Mouse (Mus musculus) spleen, adult 2 months (tissue): ENCODE data around the gene Psmc1.

ENCODE experiments used
- CTCF ChIP-seq: fragments of 200-500 bp; IDR thresholded peaks from 2 replicates; pipeline ENCODE4 v1.5.1; 2011; ENCODE audit warnings: mild to moderate bottlenecking, inconsistent platforms; ENCODE audit not compliant: insufficient read depth, insufficient read length, insufficient replicate concordance; ENCODE audit errors: extremely low read depth
- POLR2A ChIP-seq: fragments of 200-500 bp; IDR thresholded peaks from 2 replicates; pipeline ENCODE4 v1.6.1; 2011; ENCODE audit warnings: low read depth, low read length, inconsistent platforms

GRCm38 (mm10) chr12:100090750-100091149 lies 19.2 kb upstream of the Psmc1 start:
- no peak for TF ChIP-seq CTCF
- TF ChIP-seq POLR2A, result no peak
